Mouse (Mus musculus) embryonic facial prominence, embryonic 14.5 days (tissue): ENCODE results near the gene Gm11492. TPM values are rescaled to one million over a fixed set of nuclear protein-coding genes. Genes with fewer than 3 reads are reported as not detected.

ENCODE experiments used
- ATAC-seq: fragments of 200-750 bp; cut with Nextera tagmentation; 2 replicates; pipeline ENCODE4 v1.8.0; 2017; ENCODE audit warnings: low read depth, moderate number of reproducible peaks, moderate TSS enrichment
- DNase-seq: peaks from one replicate; pipeline ENCODE4 v3.0.0-alpha.2; 2015; ENCODE audit warnings: low spot score
- H3K27ac ChIP-seq: fragments of 300-500 bp; sonication (generic); replicated peaks from 2 replicates; pipeline ENCODE4 v1.5.1; 2014; ENCODE audit warnings: low read depth, mild to moderate bottlenecking, low read length, moderate library complexity
- H3K27me3 ChIP-seq: fragments of 300-500 bp; sonication (generic); replicated peaks from 2 replicates; pipeline ENCODE4 v1.6.1; 2014; ENCODE audit warnings: low read length; ENCODE audit not compliant: control insufficient read depth, insufficient read depth
- H3K36me3 ChIP-seq: fragments of 300-500 bp; sonication (generic); 2 replicates; pipeline ENCODE4 v1.6.1; 2014; ENCODE audit warnings: low read length, mixed read lengths; ENCODE audit not compliant: control insufficient read depth, insufficient read depth
- H3K4me1 ChIP-seq: fragments of 300-500 bp; sonication (generic); 2 replicates; pipeline ENCODE4 v1.6.1; 2014; ENCODE audit warnings: antibody characterized with exemption, low read length; ENCODE audit not compliant: control insufficient read depth, insufficient read depth
- H3K4me2 ChIP-seq: fragments of 300-500 bp; sonication (generic); 2 replicates; pipeline ENCODE4 v1.6.1; 2014; ENCODE audit warnings: low read depth, mild to moderate bottlenecking, low read length, moderate library complexity, mixed read lengths
- H3K4me3 ChIP-seq: fragments of 300-500 bp; sonication (generic); 2 replicates; pipeline ENCODE4 v1.5.1; 2014; ENCODE audit warnings: low read depth, mild to moderate bottlenecking, low read length
- H3K9ac ChIP-seq: fragments of 300-500 bp; sonication (generic); 2 replicates; pipeline ENCODE4 v1.6.1; 2014; ENCODE audit warnings: low read depth, mild to moderate bottlenecking, low read length, moderate library complexity, mixed read lengths
- H3K9me3 ChIP-seq: fragments of 300-500 bp; sonication (generic); 2 replicates; pipeline ENCODE4 v1.6.1; 2016; ENCODE audit warnings: low read length; ENCODE audit not compliant: control insufficient read depth
- WGBS: fragments of 180-500 bp; shearing (Covaris S2); extraction: QIAGEN DNeasy Blood & Tissue Kit; methylation state at CpG from one replicate; pipeline ENCODE4 v1.1.7; 2014; 5-methylcytosine and 5-hydroxymethylcytosine counted together
- polyA plus RNA-seq: library from polyadenylated mRNA; unstranded; fragments of >200 nt; fragmentation: Nextera tagmentation; extraction: Ambion mirVana; gene quantifications from 2 replicates; pipeline ENCODE4 v1.2.1, GENCODE M21; 2014

Gene Gm11492
- polyA plus RNA-seq, 1 experiment from 2014 or later, result not detected

- no peaks in the 10 kb centered on the region for H3K36me3 ChIP-seq
- H3K9me3 ChIP-seq, result no peaks in the 10 kb centered on the region
- no peak overlapping the region for H3K4me2 ChIP-seq
- peaks cover 10% of the 10 kb centered on the region for H3K4me1 ChIP-seq
- H3K4me3 ChIP-seq, result no peak overlapping the region
- H3K27me3 ChIP-seq, result no peaks in the 10 kb centered on the region
- no peak overlapping the region for H3K27ac ChIP-seq
- no peak overlapping the region for H3K9ac ChIP-seq
- WGBS, result 87% methylated on average over 12 of the region's 12 CpGs
- no peak for ATAC-seq
- no peak for DNase-seq
These were observed 14.9 kb downstream of the Gm11492 start for GRCm38 (mm10) chr11:87581161-87581865.

GRCm38 (mm10) chr11:87581933-87582710, 15.7 kb downstream of the Gm11492 start:
- H3K4me2 ChIP-seq, result no peak overlapping the region
- DNase-seq, result no peak
- no peak overlapping the region for H3K9ac ChIP-seq
- ATAC-seq, result no peak
- no peaks in the 10 kb centered on the region for H3K36me3 ChIP-seq
- H3K4me3 ChIP-seq, result no peak overlapping the region
- no peak overlapping the region for H3K27ac ChIP-seq
- H3K4me1 ChIP-seq, result peaks cover 10% of the 10 kb centered on the region
- H3K27me3 ChIP-seq, result no peaks in the 10 kb centered on the region
- H3K9me3 ChIP-seq, result no peaks in the 10 kb centered on the region
- WGBS, result 83% methylated on average over 8 of the region's 8 CpGs

- H3K4me1 ChIP-seq, result 0 out of 2 replicates have a peak, but pooled peaks cover 2% of the 10 kb centered on the region
- no peak overlapping the region for H3K9ac ChIP-seq
- no peaks in the 10 kb centered on the region for H3K9me3 ChIP-seq
- no peak for DNase-seq
- H3K36me3 ChIP-seq, result no peaks in the 10 kb centered on the region
- H3K4me3 ChIP-seq, result no peak overlapping the region
- ATAC-seq, result no peak
- no peaks in the 10 kb centered on the region for H3K27me3 ChIP-seq
- no peak overlapping the region for H3K27ac ChIP-seq
- no peak overlapping the region for H3K4me2 ChIP-seq
- 82% methylated on average over 6 of the region's 6 CpGs for WGBS
These were observed 17.0 kb downstream of the Gm11492 start for GRCm38 (mm10) chr11:87583291-87584034.

- ATAC-seq (no peak), DNase-seq (no peak)
- no peak overlapping the region for H3K4me3 ChIP-seq
- no peak overlapping the region for H3K4me2 ChIP-seq
- H3K27ac ChIP-seq, result no peak overlapping the region
- H3K9ac ChIP-seq, result no peak overlapping the region
- WGBS, result 69% methylated on average over 10 of the region's 10 CpGs
- H3K9me3 ChIP-seq, result no peaks in the 10 kb centered on the region
- no peaks in the 10 kb centered on the region for H3K36me3 ChIP-seq
- H3K27me3 ChIP-seq, result no peaks in the 10 kb centered on the region
- peaks cover 2% of the 10 kb centered on the region for H3K4me1 ChIP-seq
These were observed 18.5 kb downstream of the Gm11492 start for GRCm38 (mm10) chr11:87584711-87585505.

- H3K27me3 ChIP-seq, result no peaks in the 10 kb centered on the region
- 92% methylated on average over 5 of the region's 5 CpGs for WGBS
- peaks cover 11% of the 10 kb centered on the region for H3K4me1 ChIP-seq
- H3K4me2 ChIP-seq, result no peak overlapping the region
- H3K9me3 ChIP-seq, result no peaks in the 10 kb centered on the region
- DNase-seq (no peak), ATAC-seq (no peak)
- H3K36me3 ChIP-seq, result no peaks in the 10 kb centered on the region
- H3K4me3 ChIP-seq, result no peak overlapping the region
- H3K27ac ChIP-seq, result no peak overlapping the region
- no peak overlapping the region for H3K9ac ChIP-seq
These were observed 20.9 kb downstream of the Gm11492 start for GRCm38 (mm10) chr11:87587211-87587874.

- Histone ChIP-seq H3K4me3 (no peak overlapping the region), H3K36me3 (0 out of 2 replicates have a peak, but pooled peaks cover 6% of the 10 kb centered on the region), H3K27ac (no peak overlapping the region), H3K9ac (no peak overlapping the region), H3K4me2 (no peak overlapping the region; the same call in 1 of the 2 replicates), H3K4me1 (peaks cover 18% of the 10 kb centered on the region), H3K27me3 (no peaks in the 10 kb centered on the region), H3K9me3 (no peaks in the 10 kb centered on the region)
- DNase-seq (no peak), ATAC-seq (no peak)
- WGBS, result 90% methylated on average over 8 of the region's 8 CpGs
These were observed 23.2 kb downstream of the Gm11492 start for GRCm38 (mm10) chr11:87589605-87590004.

GRCm38 (mm10) chr11:87590841-87591525, 24.5 kb downstream of the Gm11492 start:
- 2% methylated on average over 25 of the region's 25 CpGs for WGBS
- Histone ChIP-seq H3K4me1 (peaks cover 24% of the 10 kb centered on the region), H3K4me2 (peak overlapping the region; percentile 68), H3K9ac (peak overlapping the region; percentile 77), H3K4me3 (peak overlapping the region; percentile 68), H3K9me3 (no peaks in the 10 kb centered on the region), H3K36me3 (0 out of 2 replicates have a peak, but pooled peaks cover 6% of the 10 kb centered on the region), H3K27me3 (no peaks in the 10 kb centered on the region), H3K27ac (peak overlapping the region; percentile 92)
- ATAC-seq (no peak), DNase-seq (no peak)
